Mouse (Mus musculus) small intestine, adult 2 months (tissue): ENCODE results near the gene Timm50. TPM values are rescaled to one million over a fixed set of nuclear protein-coding genes. Genes with fewer than 3 reads are reported as not detected.

ENCODE experiments used
- H3K27ac ChIP-seq: fragments of 200-500 bp; 2 replicates; pipeline ENCODE4 v1.5.1; 2012; ENCODE audit warnings: low read depth, low read length, control low read depth, inconsistent platforms; ENCODE audit not compliant: insufficient read depth
- H3K27me3 ChIP-seq: fragments of 200-500 bp; 2 replicates; pipeline ENCODE4 v1.6.1; 2012; ENCODE audit warnings: mild to moderate bottlenecking, moderate library complexity, low read length, inconsistent platforms; ENCODE audit not compliant: control insufficient read depth, insufficient read depth
- H3K36me3 ChIP-seq: fragments of 200-500 bp; 2 replicates; pipeline ENCODE4 v1.6.1; 2012; ENCODE audit warnings: mild to moderate bottlenecking, low read length, control low read depth, inconsistent platforms; ENCODE audit not compliant: control insufficient read depth, insufficient read depth
- H3K4me1 ChIP-seq: fragments of 200-500 bp; 2 replicates; pipeline ENCODE4 v1.6.1; 2012; ENCODE audit warnings: low read length, inconsistent platforms, mixed read lengths; ENCODE audit not compliant: control insufficient read depth, insufficient read depth, insufficient read length
- H3K4me3 ChIP-seq: fragments of 200-500 bp; 2 replicates; pipeline ENCODE4 v1.5.1; 2012; ENCODE audit warnings: low read depth, mild to moderate bottlenecking, control low read depth, inconsistent platforms, low read length, moderate library complexity
- CTCF ChIP-seq: fragments of 200-500 bp; IDR thresholded peaks from 2 replicates; pipeline ENCODE4 v1.5.1; 2012; ENCODE audit warnings: low read depth, mild to moderate bottlenecking, control low read depth, inconsistent platforms, low read length, moderate library complexity, mixed read lengths; ENCODE audit not compliant: insufficient replicate concordance, insufficient read length; ENCODE audit errors: extremely low read depth
- POLR2A ChIP-seq: fragments of 200-500 bp; IDR thresholded peaks from 2 replicates; pipeline ENCODE4 v1.6.1; 2012; ENCODE audit warnings: low read depth, mild to moderate bottlenecking, control low read depth, inconsistent platforms, low read length, moderate library complexity
- WGBS: fragments of 180-500 bp; shearing (Covaris S2); methylation state at CpG from one replicate; pipeline ENCODE4 v1.1.7; 2018; 5-methylcytosine and 5-hydroxymethylcytosine counted together
- polyA plus RNA-seq: library from polyadenylated mRNA; depleted of rRNA; stranded (reverse); fragments of >200 nt; gene quantifications from 2 replicates; pipeline ENCODE4 v1.2.3, GENCODE M21; 2012

Timm50 gene
- polyA plus RNA-seq, 1 experiment, result 62.7 TPM

- no peak for TF ChIP-seq POLR2A
- peak; percentile 38; the same call in 1 of the 2 replicates for TF ChIP-seq CTCF
- H3K27ac ChIP-seq, result no peak overlapping the region
- H3K4me3 ChIP-seq, result no peak overlapping the region
- WGBS, result 0% methylated on average over 4 of the region's 4 CpGs
- H3K4me1 ChIP-seq, result peaks cover 9% of the 10 kb centered on the region
- H3K27me3 ChIP-seq, result no peaks in the 10 kb centered on the region
- no peaks in the 10 kb centered on the region for H3K36me3 ChIP-seq
Measured at GRCm38 (mm10) chr7:28344637-28345036, 32.8 kb upstream of the Timm50 start.

GRCm38 (mm10) chr7:28341381-28341780, 29.5 kb upstream of the Timm50 start:
- TF ChIP-seq CTCF (no peak), POLR2A (no peak)
- H3K27ac ChIP-seq, result peak overlapping the region; percentile 20; the same call in 1 of the 2 replicates
- H3K4me1 ChIP-seq, result peaks cover 11% of the 10 kb centered on the region
- no peaks in the 10 kb centered on the region for H3K27me3 ChIP-seq
- H3K4me3 ChIP-seq, result no peak overlapping the region
- 19% methylated on average over 7 of the region's 7 CpGs for WGBS
- H3K36me3 ChIP-seq, result no peaks in the 10 kb centered on the region

DNA sequence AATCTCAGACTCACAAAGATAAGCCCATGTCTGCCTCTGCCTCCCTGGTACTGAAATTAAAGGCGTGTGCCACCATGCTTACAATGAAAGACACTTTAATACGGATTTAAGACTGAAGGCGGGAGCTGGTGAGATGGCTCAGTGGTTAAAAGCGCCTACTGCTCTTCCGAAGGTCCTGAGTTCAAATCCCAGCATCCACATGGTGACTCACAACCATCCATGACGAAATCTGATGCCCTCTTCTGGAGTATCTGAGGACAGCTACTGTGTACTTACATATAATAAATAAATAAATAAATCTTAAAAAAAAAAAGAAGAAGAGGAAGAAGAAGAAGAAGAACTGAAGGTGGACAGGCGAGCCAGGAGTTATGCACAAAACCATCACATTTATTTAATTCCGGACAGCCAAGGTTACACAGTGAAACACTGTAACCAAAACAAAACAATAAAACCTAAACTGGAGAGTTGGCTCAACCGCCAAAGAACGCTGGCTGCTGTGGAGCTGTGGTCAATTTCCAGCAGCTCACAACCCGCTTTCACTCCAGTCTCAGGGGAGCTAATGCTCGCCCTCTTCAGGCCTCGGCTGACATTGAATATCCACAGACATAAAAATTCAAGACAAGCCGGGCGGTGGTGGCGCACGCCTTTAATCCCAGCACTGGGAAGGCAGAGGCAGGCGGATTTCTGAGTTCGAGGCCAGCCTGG, 27.5 kb upstream of the Timm50 start:
- Histone ChIP-seq H3K4me3 (no peak overlapping the region), H3K36me3 (no peaks in the 10 kb centered on the region), H3K4me1 (peaks cover 15% of the 10 kb centered on the region), H3K27me3 (no peaks in the 10 kb centered on the region), H3K27ac (peak overlapping the region; percentile 97)
- WGBS, result 49% methylated on average over 19 of the region's 19 CpGs
- TF ChIP-seq POLR2A (no peak), CTCF (no peak)

DNA sequence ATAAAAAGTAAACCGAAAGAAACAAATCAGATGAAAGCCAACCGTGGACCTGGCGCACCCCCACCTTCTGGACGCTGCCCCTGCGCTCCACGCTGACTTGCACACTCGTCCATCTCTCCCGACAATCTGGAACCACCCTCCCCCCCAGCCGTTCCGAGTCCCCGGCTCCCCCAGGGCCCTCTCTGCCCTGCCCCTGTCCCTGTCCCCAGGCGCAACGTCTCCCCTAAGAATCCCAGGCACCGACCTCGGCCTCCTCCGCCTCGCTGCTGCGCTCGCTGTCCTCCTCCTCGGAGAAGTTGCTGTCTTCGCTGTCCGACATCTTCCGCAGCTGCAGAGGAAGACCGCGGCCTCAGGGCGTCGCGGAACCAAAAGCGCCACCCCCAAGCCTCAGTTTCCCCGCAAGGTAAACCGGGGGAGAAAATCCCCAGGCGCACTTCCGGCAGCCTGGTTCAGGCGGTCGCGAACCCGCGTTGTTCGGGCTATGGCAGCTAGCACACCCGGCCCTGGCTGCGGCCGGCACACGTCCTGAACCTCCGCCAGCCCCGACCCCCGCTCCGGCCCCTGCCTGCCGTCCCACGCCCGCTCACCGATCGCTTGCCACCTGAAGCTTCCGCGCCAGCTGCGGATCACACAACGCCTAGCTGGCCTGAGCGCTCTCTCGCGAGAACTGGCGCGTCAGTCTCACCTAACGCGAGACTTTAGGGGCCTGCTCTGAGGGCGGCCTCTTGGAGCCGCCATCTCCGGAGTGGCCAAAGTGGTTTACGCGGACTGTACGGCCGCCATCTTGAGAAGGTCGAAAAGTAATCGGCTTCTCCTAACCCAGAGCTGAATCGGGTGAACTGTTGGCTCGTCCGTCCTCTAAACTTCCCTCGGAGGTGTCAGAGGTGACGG, 26.5 kb upstream of the Timm50 start, which contains the start of gene Supt5:
TSS of gene Supt5 (minus strand) at position 639 of the 891 bp plus-strand sequence.
- H3K36me3 ChIP-seq, result peaks cover 3% of the 10 kb centered on the region; the same call in 1 of the 2 replicates
- TF ChIP-seq CTCF (no peak), POLR2A (peak; percentile 77)
- peaks cover 15% of the 10 kb centered on the region for H3K4me1 ChIP-seq
- no peaks in the 10 kb centered on the region for H3K27me3 ChIP-seq
- peak within 1 kb of the TSS; percentile 85 for H3K4me3 ChIP-seq
- 1% methylated on average over 77 of the region's 77 CpGs for WGBS
- H3K27ac ChIP-seq, result peak within 1 kb of the TSS; percentile 97

DNA sequence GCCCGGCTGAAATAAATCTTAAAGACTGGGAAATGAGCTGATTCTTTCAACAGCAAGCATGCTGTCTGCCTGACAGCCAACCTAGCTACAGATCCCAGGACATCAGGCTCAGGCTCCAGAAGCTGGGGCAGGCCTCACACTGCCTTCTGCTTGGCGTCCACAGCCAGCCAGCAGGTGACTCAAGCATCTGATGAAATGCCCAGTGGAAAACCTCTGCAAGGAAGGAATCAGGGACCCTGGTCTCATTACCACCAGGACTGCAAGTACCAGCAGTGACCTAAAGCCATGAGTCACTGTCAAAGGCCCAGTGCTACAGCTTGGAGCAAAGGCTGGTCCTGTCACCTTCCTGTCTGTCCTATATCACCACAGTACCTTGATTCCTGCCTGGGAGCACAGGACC, 23.6 kb upstream of the Timm50 start:
- 85% methylated on average over 2 of the region's 2 CpGs for WGBS
- no peak overlapping the region for H3K4me3 ChIP-seq
- TF ChIP-seq CTCF (no peak), POLR2A (no peak)
- H3K27ac ChIP-seq, result no peak overlapping the region
- H3K36me3 ChIP-seq, result peaks cover 12% of the 10 kb centered on the region
- H3K27me3 ChIP-seq, result no peaks in the 10 kb centered on the region
- 0 out of 2 replicates have a peak, but pooled peaks cover 6% of the 10 kb centered on the region for H3K4me1 ChIP-seq

- no peak overlapping the region for H3K27ac ChIP-seq
- TF ChIP-seq CTCF, result no peak
- TF ChIP-seq POLR2A, result no peak
- 73% methylated on average over 4 of the region's 4 CpGs for WGBS
- 0 out of 2 replicates have a peak, but pooled peaks cover 6% of the 10 kb centered on the region for H3K4me1 ChIP-seq
- H3K27me3 ChIP-seq, result no peaks in the 10 kb centered on the region
- H3K4me3 ChIP-seq, result no peak overlapping the region
- peaks cover 21% of the 10 kb centered on the region for H3K36me3 ChIP-seq
Measured at GRCm38 (mm10) chr7:28334534-28334933, 22.7 kb upstream of the Timm50 start.

- no peak overlapping the region for H3K27ac ChIP-seq
- 92% methylated on average over 2 of the region's 2 CpGs for WGBS
- TF ChIP-seq POLR2A (no peak), CTCF (no peak)
- H3K4me1 ChIP-seq, result no peaks in the 10 kb centered on the region
- no peak overlapping the region for H3K4me3 ChIP-seq
- no peaks in the 10 kb centered on the region for H3K27me3 ChIP-seq
- peaks cover 64% of the 10 kb centered on the region for H3K36me3 ChIP-seq
Measured at GRCm38 (mm10) chr7:28328260-28328659, 16.4 kb upstream of the Timm50 start.
